Mouse (Mus musculus) gastrocnemius, postnatal 10 days (tissue): Measurements from ENCODE around the gene Slc9b2. TPM values are rescaled to one million over a fixed set of nuclear protein-coding genes. Genes with fewer than 3 reads are reported as not detected.

ENCODE experiments used
- total RNA-seq, 2 experiments: library from RNA; stranded (reverse); gene quantifications; 2 replicates each; pipeline ENCODE4 v1.2.3; 2021

Slc9b2 gene
- total RNA-seq, 2 experiments from 2014 or later: 0.23 to 7.5 TPM

Other genes with a start within 250 kb of the Slc9b2 start
- gene Cenpe, start 95.2 kb upstream of the Slc9b2 start, total RNA-seq: 1 to 10 TPM; 3.6 to 5.0 TPM
- gene Bdh2, start 26.5 kb upstream of the Slc9b2 start, total RNA-seq: 1 to 10 TPM; 4.4 to 5.6 TPM
- not detected for gene Slc9b1, start 40.3 kb downstream of the Slc9b2 start, total RNA-seq
- 10 to 100 TPM; 21.3 to 21.8 TPM for gene Cisd2, start 116.2 kb downstream of the Slc9b2 start, total RNA-seq
- 100 to 1,000 TPM; 340 to 341 TPM for gene Ube2d3, start 130.4 kb downstream of the Slc9b2 start, total RNA-seq
- 10 to 100 TPM in 1 of 2 experiments, 1 to 10 TPM in 1; 6.8 to 12.8 TPM for gene Manba, start 177.9 kb downstream of the Slc9b2 start, total RNA-seq